Mouse (Mus musculus): Measurements from ENCODE around the gene Mtif3. TPM values are rescaled to one million over a fixed set of nuclear protein-coding genes. Genes with fewer than 3 reads are reported as not detected.

Mtif3 gene
- total and polyA plus RNA-seq, 3 experiments, result 22.7 to 38.2 TPM; not detected in 1

GRCm38 (mm10) chr5:146948041-146948507, 15.5 kb downstream of the Mtif3 start (continued):
- TF ChIP-seq MAX (IDR thresholded peaks at IDR 0.05; ENCODE audit: low read length), result no peak
- peak in 1 of 2 experiments; percentile 16; a peak in 2 of 4 replicates for TF ChIP-seq POLR2A (IDR thresholded peaks at IDR 0.05; ENCODE audit: control insufficient read depth in 1 of 2, insufficient read depth in 1 of 2, low read depth in 1 of 2, low read length in 2 of 2, poor library complexity in 1 of 2)
- TF ChIP-seq TCF12 (IDR thresholded peaks at IDR 0.05; ENCODE audit: low read depth, low read length), result no peak
- TF ChIP-seq MAFK (IDR thresholded peaks at IDR 0.05; ENCODE audit: borderline replicate concordance, low read depth, low read length), result no peak
- TF ChIP-seq POLR2AphosphoS5 (IDR thresholded peaks at IDR 0.05; ENCODE audit: borderline replicate concordance, low read depth, low read length), result no peak
- TF ChIP-seq CTCF (IDR thresholded peaks at IDR 0.05 in 2 of 3, conservative IDR thresholded peaks at IDR 0.05 in 1 of 3; ENCODE audit: control insufficient read depth in 1 of 3, insufficient read depth in 1 of 3, low read depth in 2 of 3, low read length in 3 of 3, poor library complexity in 1 of 3, severe bottlenecking in 1 of 3), result no peak
- no peak for TF ChIP-seq BHLHE40 (IDR thresholded peaks at IDR 0.05; ENCODE audit: borderline replicate concordance, low read depth, low read length)
- TF ChIP-seq HCFC1 (IDR thresholded peaks at IDR 0.05; ENCODE audit: low read depth, low read length), result no peak; the same call in 1 of the 2 replicates

GRCm38 (mm10) chr5:146947497-146947896, 16.1 kb downstream of the Mtif3 start:
- H3K4me1 ChIP-seq (ENCODE audit: control insufficient read depth in 1 of 2, insufficient read depth in 2 of 2, low read length in 2 of 2), result peaks cover 0 to 19% of the 10 kb centered on the region in 2 experiments; a peak in 3 of 4 replicates
- H3K36me3 ChIP-seq (ENCODE audit: control insufficient read depth in 1 of 2, insufficient read depth in 2 of 2, low read length in 2 of 2), result peaks cover 4 to 8% of the 10 kb centered on the region in 2 experiments
- no peak overlapping the region; the same call in 1 of the 2 replicates for H3K27ac ChIP-seq (ENCODE audit: control insufficient read depth, low read depth, low read length)
- peaks cover 0 to 2% of the 10 kb centered on the region in 2 experiments; a peak in 1 of 4 replicates for H3K27me3 ChIP-seq (ENCODE audit: control insufficient read depth in 1 of 2, insufficient read depth in 2 of 2, low read length in 2 of 2)
- peak overlapping the region in 1 of 2 experiments; percentile 13; a peak in 1 of 4 replicates for H3K4me3 ChIP-seq (ENCODE audit: control insufficient read depth in 1 of 2, insufficient read depth in 1 of 2, low read depth in 2 of 2, low read length in 2 of 2)
- H3K9me3 ChIP-seq (replicated peaks; ENCODE audit: insufficient read depth, low read length), result no peaks in the 10 kb centered on the region
- peak overlapping the region; percentile 30; the same call in 1 of the 2 replicates for H3K9ac ChIP-seq (ENCODE audit: control insufficient read depth, low read depth, low read length, poor library complexity, severe bottlenecking)
- peak; percentile 81 for DNase-seq (ENCODE audit: low read depth, low spot score)
- H3K79me2 ChIP-seq (ENCODE audit: control insufficient read depth, insufficient read depth, low read length, poor library complexity), result peaks cover 22% of the 10 kb centered on the region
- TF ChIP-seq MYB (IDR thresholded peaks at IDR 0.05; ENCODE audit: low read depth, low read length) (no peak), NRF1 (IDR thresholded peaks at IDR 0.05; ENCODE audit: insufficient read depth, low read depth, low read length, poor library complexity, severe bottlenecking) (peak; percentile 75), CTCF (IDR thresholded peaks at IDR 0.05 in 2 of 3, conservative IDR thresholded peaks at IDR 0.05 in 1 of 3; ENCODE audit: control insufficient read depth in 1 of 3, insufficient read depth in 1 of 3, low read depth in 2 of 3, low read length in 3 of 3, poor library complexity in 1 of 3, severe bottlenecking in 1 of 3) (no peak), SIN3A (IDR thresholded peaks at IDR 0.05; ENCODE audit: low read length) (no peak), USF1 (IDR thresholded peaks at IDR 0.05; ENCODE audit: low read depth, low read length) (no peak), TBP (IDR thresholded peaks at IDR 0.05; ENCODE audit: low read depth, low read length) (no peak), NELFE (IDR thresholded peaks at IDR 0.05; ENCODE audit: low read depth, low read length) (peak; percentile 20; the same call in 1 of the 2 replicates), GABPA (IDR thresholded peaks at IDR 0.05; ENCODE audit: low read depth, low read length) (no peak), MAFK (IDR thresholded peaks at IDR 0.05; ENCODE audit: borderline replicate concordance, low read depth, low read length) (no peak)

GRCm38 (mm10) chr5:146946682-146947081, 16.9 kb downstream of the Mtif3 start:
- H3K9me3 ChIP-seq (replicated peaks; ENCODE audit: insufficient read depth, low read length), result no peaks in the 10 kb centered on the region
- TF ChIP-seq EP300 (IDR thresholded peaks at IDR 0.05; ENCODE audit: low read depth in 1 of 2, low read length in 2 of 2) (no peak), JUND (IDR thresholded peaks at IDR 0.05; ENCODE audit: low read depth, low read length) (no peak), NELFE (IDR thresholded peaks at IDR 0.05; ENCODE audit: low read depth, low read length) (no peak), RCOR1 (IDR thresholded peaks at IDR 0.05; ENCODE audit: low read depth, low read length) (no peak), MXI1 (IDR thresholded peaks at IDR 0.05; ENCODE audit: low read depth, low read length) (no peak), GATA1 (IDR thresholded peaks at IDR 0.05; ENCODE audit: low read depth, low read length) (no peak), POLR2A (IDR thresholded peaks at IDR 0.05; ENCODE audit: control insufficient read depth in 1 of 2, insufficient read depth in 1 of 2, low read depth in 1 of 2, low read length in 2 of 2, poor library complexity in 1 of 2) (no peak)
- no peak for DNase-seq (ENCODE audit: low read depth, low spot score)
- peaks cover 3 to 8% of the 10 kb centered on the region in 2 experiments for H3K36me3 ChIP-seq (ENCODE audit: control insufficient read depth in 1 of 2, insufficient read depth in 2 of 2, low read length in 2 of 2)
- H3K27ac ChIP-seq (ENCODE audit: control insufficient read depth, low read depth, low read length), result no peak overlapping the region
- no peak overlapping the region for H3K4me3 ChIP-seq (ENCODE audit: control insufficient read depth in 1 of 2, insufficient read depth in 1 of 2, low read depth in 2 of 2, low read length in 2 of 2)
- H3K9ac ChIP-seq (ENCODE audit: control insufficient read depth, low read depth, low read length, poor library complexity, severe bottlenecking), result no peak overlapping the region
- peaks cover 22% of the 10 kb centered on the region for H3K79me2 ChIP-seq (ENCODE audit: control insufficient read depth, insufficient read depth, low read length, poor library complexity)
- peaks cover 0 to 19% of the 10 kb centered on the region in 2 experiments; a peak in 3 of 4 replicates for H3K4me1 ChIP-seq (ENCODE audit: control insufficient read depth in 1 of 2, insufficient read depth in 2 of 2, low read length in 2 of 2)
- H3K27me3 ChIP-seq (ENCODE audit: control insufficient read depth in 1 of 2, insufficient read depth in 2 of 2, low read length in 2 of 2), result peaks cover 0 to 2% of the 10 kb centered on the region in 2 experiments; a peak in 1 of 4 replicates

Data from MEL (cell line).